ENCODE assay signal across 8 mouse cellular contexts in genomic region chr7:138396863-138397484, GRCm38 (mm10). TPM values are rescaled to one million over a fixed set of nuclear protein-coding genes. Genes with fewer than 3 reads are reported as not detected.
DNase-seq lines count a peak whose midpoint lies in the region; ATAC-seq and TF ChIP-seq lines count a peak whose summit lies in the region.

No protein-coding gene starts in this region.

- intact Hi-C loops in gastrocnemius, postnatal 36 days (cut with DNase I) = no loop called here

- no peaks in the 10 kb centered on the region for H3K36me3 ChIP-seq in hindbrain, postnatal 0 days (ENCODE audit: insufficient read depth, low read length)
- H3K36me3 ChIP-seq in limb, embryonic 14.5 days (ENCODE audit: control insufficient read depth, insufficient read depth, low read length) = no peaks in the 10 kb centered on the region
- no peaks in the 10 kb centered on the region for H3K36me3 ChIP-seq in neural tube, embryonic 13.5 days

- H3K27ac ChIP-seq in hindbrain, postnatal 0 days = peak overlapping the region; percentile 45
- H3K27ac ChIP-seq in limb, embryonic 14.5 days (replicated peaks; ENCODE audit: low read depth, low read length) = no peak overlapping the region
- H3K27ac ChIP-seq in neural tube, embryonic 13.5 days (replicated peaks) = peak overlapping the region; percentile 84

- H3K4me1 ChIP-seq in hindbrain, postnatal 0 days (ENCODE audit: insufficient read depth, low read length) = no peaks in the 10 kb centered on the region
- peaks cover 10% of the 10 kb centered on the region for H3K4me1 ChIP-seq in limb, embryonic 14.5 days (ENCODE audit: control insufficient read depth, insufficient read depth, low read length)
- H3K4me1 ChIP-seq in neural tube, embryonic 13.5 days (replicated peaks) = peaks cover 32% of the 10 kb centered on the region

- H3K4me3 ChIP-seq in hindbrain, postnatal 0 days (ENCODE audit: low read length) = peak overlapping the region; percentile 62
- H3K4me3 ChIP-seq in limb, embryonic 14.5 days (replicated peaks; ENCODE audit: low read length) = peak overlapping the region; percentile 46
- H3K4me3 ChIP-seq in neural tube, embryonic 13.5 days = peak overlapping the region; percentile 73

- peak; percentile 42 to 74 for DNase-seq in gastrocnemius, postnatal 4 days (ENCODE audit: low spot score in 2 of 2)
- DNase-seq in gastrocnemius, postnatal 36 days = no peak
- peak; percentile 56 for DNase-seq in adrenal gland, postnatal 25 days
- DNase-seq in hindbrain, postnatal 0 days (ENCODE audit: low spot score) = peak; percentile 56
- DNase-seq in limb, embryonic 14.5 days (ENCODE audit: low spot score) = peak; percentile 66
- no peak for DNase-seq in spleen, adult 18-20 months

- peak; percentile 25; the same call in 1 of the 2 replicates for ATAC-seq in erythroid progenitor cell, adult 5-6 weeks (replicated peaks; ENCODE audit: low FRiP score, poor library complexity, severe bottlenecking)
- ATAC-seq in hindbrain, postnatal 0 days = no peak; the same call in 1 of the 2 replicates
- ATAC-seq in limb, embryonic 14.5 days (ENCODE audit: low FRiP score, low read depth) = no peak
- peak; percentile 15; the same call in 1 of the 2 replicates for ATAC-seq in neural tube, embryonic 13.5 days (ENCODE audit: low read depth)

- TF ChIP-seq POLR2A in limb, embryonic 14.5 days (IDR thresholded peaks at IDR 0.05; ENCODE audit: borderline replicate concordance, extremely low read depth, insufficient read depth, insufficient read length) = no peak

- TF ChIP-seq CTCF in hindbrain, postnatal 0 days (IDR thresholded peaks at IDR 0.05; ENCODE audit: low read depth) = no peak

- 2% methylated on average over 39 of the region's 41 CpGs for WGBS in hindbrain, postnatal 0 days
- under 1% methylated on average over 41 of the region's 41 CpGs for WGBS in limb, embryonic 14.5 days
- under 1% methylated on average over 41 of the region's 41 CpGs for WGBS in neural tube, embryonic 13.5 days

- H3K4me2 ChIP-seq in hindbrain, postnatal 0 days (ENCODE audit: low read depth, low read length) = peak overlapping the region; percentile 84
- H3K4me2 ChIP-seq in limb, embryonic 14.5 days (replicated peaks; ENCODE audit: low read depth, low read length, severe bottlenecking) = peak overlapping the region; percentile 94
- peak overlapping the region; percentile 98 for H3K4me2 ChIP-seq in neural tube, embryonic 13.5 days

- H3K9me3 ChIP-seq in hindbrain, postnatal 0 days (ENCODE audit: low read length) = no peaks in the 10 kb centered on the region
- H3K9me3 ChIP-seq in limb, embryonic 14.5 days (ENCODE audit: control insufficient read depth, low read length) = no peaks in the 10 kb centered on the region
- H3K9me3 ChIP-seq in neural tube, embryonic 13.5 days = no peaks in the 10 kb centered on the region

- peak overlapping the region; percentile 59 for H3K9ac ChIP-seq in hindbrain, postnatal 0 days (replicated peaks; ENCODE audit: low read length)
- H3K9ac ChIP-seq in limb, embryonic 14.5 days (ENCODE audit: low read depth, low read length, severe bottlenecking) = no peak overlapping the region
- H3K9ac ChIP-seq in neural tube, embryonic 13.5 days = peak overlapping the region; percentile 90

- H3K27me3 ChIP-seq in hindbrain, postnatal 0 days (ENCODE audit: insufficient read depth, low read length) = no peaks in the 10 kb centered on the region
- H3K27me3 ChIP-seq in limb, embryonic 14.5 days (ENCODE audit: control insufficient read depth, insufficient read depth, low read length) = peaks cover 40% of the 10 kb centered on the region
- H3K27me3 ChIP-seq in neural tube, embryonic 13.5 days = peaks cover 29% of the 10 kb centered on the region

RNA-seq across cellular contexts. Expression of gene Tcerg1l, which starts 0.6 kb away (rescaled TPM):
- total RNA-seq in gastrocnemius, postnatal 4 days (2021) = under 1 TPM; 0.10 to 0.25 TPM
- total RNA-seq in gastrocnemius, postnatal 36 days (2021) = not detected
- 0.30 TPM in 1 of 2 replicates, not detected in the other for total RNA-seq in adrenal gland, postnatal 25 days (2021)
- total RNA-seq in erythroid progenitor cell, adult 5-6 weeks (2015; ENCODE audit: low replicate concordance) = not detected in 2 replicates
- total RNA-seq in erythroid progenitor cell, adult 5-6 weeks (2017; ENCODE audit: low replicate concordance) = not detected in 2 replicates
- 28.5 and 33.9 TPM in 2 replicates for total RNA-seq in hindbrain, postnatal 0 days (2014; rRNA removed)
- 22.7 and 25.4 TPM in 2 replicates for polyA plus RNA-seq in hindbrain, postnatal 0 days (2015; fragmentation: Nextera tagmentation; extraction: Ambion mirVana)
- polyA plus RNA-seq in limb, embryonic 14.5 days (2012; rRNA removed) = 1.2 and 1.5 TPM in 2 replicates
- 1.2 TPM in 2 replicates for polyA plus RNA-seq in limb, embryonic 14.5 days (2014; fragmentation: Nextera tagmentation; extraction: Ambion mirVana)
- polyA plus RNA-seq in neural tube, embryonic 13.5 days (2015; fragmentation: Nextera tagmentation; extraction: Ambion mirVana) = 26.1 and 29.4 TPM in 2 replicates

Comparison
In these comparisons a context has a peak if more than half of its experiments do, and no peak if none do; other contexts are left out.
1. DNase-seq: peak in gastrocnemius, postnatal 4 days (2 of 2), adrenal gland, postnatal 25 days (single experiment), hindbrain, postnatal 0 days (single experiment) and limb, embryonic 14.5 days (single experiment); none in gastrocnemius, postnatal 36 days (0 of 2) and spleen, adult 18-20 months (0 of 2).
2. ATAC-seq: peak in erythroid progenitor cell, adult 5-6 weeks (single experiment) and neural tube, embryonic 13.5 days (single experiment); none in hindbrain, postnatal 0 days (single experiment) and limb, embryonic 14.5 days (single experiment).
3. RNA of gene Tcerg1l, which starts 0.6 kb away (total RNA-seq): 28.5 to 33.9 TPM in hindbrain, postnatal 0 days; 0.30 TPM in adrenal gland, postnatal 25 days, 0.10 to 0.25 TPM in gastrocnemius, postnatal 4 days, not detected in gastrocnemius, postnatal 36 days and not detected in erythroid progenitor cell, adult 5-6 weeks; every median in the first group is over 10 times any median in the second.
4. Peak in every context shown above with its lines, with median percentiles within 50 percentile points of each other: H3K4me2 ChIP-seq and H3K4me3 ChIP-seq.